Mouse (Mus musculus) hematopoietic stem cell, adult 5-6 weeks (primary cell): Measurements from ENCODE around the gene Mtg1. TPM values are rescaled to one million over a fixed set of nuclear protein-coding genes. Genes with fewer than 3 reads are reported as not detected.
A peak's percentile ranks its signal among the peaks of the same experiment; 100 is the strongest.

ENCODE experiments used
- ATAC-seq, 2 experiments: fragments of 125-278 bp in 1 of 2; replicated peaks in 1 of 2; 2 replicates each; pipeline ENCODE4 v1.8.0; 2016 to 2017; ENCODE audit warnings: inconsistent platforms in 2 of 2, mild to moderate bottlenecking in 2 of 2, moderate number of reproducible peaks in 2 of 2, low read depth in 1 of 2, moderate TSS enrichment in 1 of 2; ENCODE audit not compliant: low FRiP score in 2 of 2, poor library complexity in 2 of 2, severe bottlenecking in 2 of 2, insufficient read depth in 1 of 2, low TSS enrichment in 1 of 2
- total RNA-seq: library from RNA; stranded (forward); fragments of 172-1452, 232-1000 nt; gene quantifications from 2 replicates; pipeline ENCODE4 v1.2.3, GENCODE M21; 2017

Gene Mtg1
- total RNA-seq, 1 experiment from 2014 or later = 17.1 TPM

DNA sequence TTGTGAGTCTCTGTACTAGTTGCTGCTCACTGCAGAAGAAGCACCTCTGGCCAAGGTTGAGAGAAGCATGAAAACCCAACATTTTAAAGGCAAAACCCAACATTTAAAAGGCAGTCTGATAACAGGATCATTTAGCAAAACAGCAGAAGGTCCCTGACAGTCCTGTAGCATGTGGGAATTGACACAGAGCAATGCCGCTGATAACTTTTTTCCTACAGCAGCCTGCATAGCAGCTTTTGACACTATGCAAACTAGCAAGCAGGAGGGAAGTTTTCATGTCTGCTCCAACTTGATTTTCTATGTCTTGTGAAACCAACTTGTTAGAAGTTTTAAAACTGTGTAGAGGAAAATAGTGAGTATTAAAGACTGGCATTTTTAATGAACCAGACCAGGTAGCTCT, 13.0 kb upstream of the Mtg1 start:
- no peak for ATAC-seq

DNA sequence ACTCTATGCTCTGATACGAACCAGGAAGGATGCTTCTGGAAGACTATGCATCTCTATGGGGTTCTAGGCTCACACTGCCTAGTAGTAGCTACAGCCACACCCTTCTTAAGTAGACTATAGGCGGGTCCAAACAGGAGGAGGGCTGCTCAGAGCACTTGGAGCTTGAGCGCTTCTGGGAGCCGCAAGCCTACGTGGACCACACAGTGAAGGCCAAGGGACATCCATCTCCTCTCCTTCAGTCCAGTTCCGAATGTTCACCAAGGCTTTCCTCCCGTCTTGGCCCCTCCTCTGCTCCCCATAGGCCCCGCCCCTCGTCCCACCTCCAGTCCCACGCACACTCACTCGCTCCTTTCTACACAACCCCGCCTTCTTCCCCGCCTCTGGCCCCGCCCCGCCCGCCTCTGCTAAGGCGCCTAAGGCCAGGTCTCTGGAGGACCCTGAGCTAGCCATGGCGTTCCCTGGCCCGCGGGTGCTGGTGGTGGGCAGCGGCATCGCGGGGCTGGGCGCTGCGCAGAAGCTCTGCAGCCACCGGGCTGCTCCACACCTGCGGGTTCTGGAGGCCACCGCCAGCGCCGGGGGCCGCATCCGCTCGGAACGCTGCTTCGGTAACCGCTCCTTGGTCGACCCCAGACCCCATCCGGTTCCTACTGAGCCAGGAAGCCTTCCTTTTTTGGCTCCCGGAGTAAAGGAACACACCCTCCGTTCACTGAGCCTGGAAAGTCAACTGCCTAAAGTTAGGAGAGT, 11.9 kb upstream of the Mtg1 start:
- peak; percentile 95 to 96 for ATAC-seq

DNA sequence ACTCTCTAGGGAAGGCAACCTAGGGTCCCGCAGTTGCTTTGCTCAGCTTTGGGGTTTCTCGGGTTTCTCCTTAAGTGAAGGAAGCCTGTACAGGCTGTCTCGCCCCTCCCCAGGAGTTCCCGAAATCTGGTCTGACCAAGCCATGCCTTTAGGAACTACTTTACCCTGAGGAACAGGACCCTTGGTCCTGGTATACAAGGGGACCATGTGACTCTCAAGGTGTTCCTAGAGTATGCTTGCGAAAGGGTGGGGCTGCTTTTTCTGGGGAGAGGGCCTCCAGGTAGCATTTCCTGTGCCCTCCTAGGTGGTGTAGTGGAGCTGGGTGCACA, 11.4 kb upstream of the Mtg1 start:
- no peak for ATAC-seq

DNA sequence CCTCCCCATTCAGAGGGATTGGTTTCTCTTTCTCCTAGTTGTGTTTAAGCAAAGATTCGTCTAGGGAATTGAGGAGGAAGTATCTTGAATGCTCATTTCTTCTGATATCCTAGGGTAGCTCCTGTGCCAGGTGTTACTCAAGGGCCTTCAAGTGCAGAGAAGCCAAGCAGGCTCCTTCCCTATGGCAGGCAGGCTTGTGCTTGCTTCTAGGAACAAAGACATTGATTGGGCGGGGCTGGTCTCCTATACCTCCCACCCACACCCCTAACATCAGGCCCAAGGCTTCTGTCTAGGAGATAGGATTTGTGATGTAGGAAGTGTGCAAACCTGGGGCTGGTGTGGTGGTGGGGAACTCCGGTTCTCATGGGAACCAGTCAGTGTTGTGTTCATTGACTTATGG, 10.4 kb upstream of the Mtg1 start:
- ATAC-seq = no peak

DNA sequence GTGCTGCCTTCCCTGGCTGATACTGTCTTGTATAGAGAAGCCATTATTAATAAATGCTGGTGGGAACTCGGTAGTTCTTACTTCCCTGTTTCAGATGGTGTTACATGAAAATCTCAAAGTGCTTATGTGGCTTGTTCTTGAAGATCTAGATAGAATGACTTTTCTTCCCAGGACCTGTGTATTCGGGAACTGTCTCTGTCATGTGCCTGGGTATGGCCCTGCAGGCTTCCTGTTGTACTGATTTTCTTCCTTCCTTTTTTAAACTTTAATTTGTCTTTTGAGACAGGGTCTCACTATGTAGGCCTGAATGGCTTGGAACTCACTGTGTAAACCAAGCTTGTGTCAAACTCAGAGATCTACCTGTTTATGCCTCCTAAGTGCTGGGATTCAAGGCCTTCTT, 9.5 kb upstream of the Mtg1 start:
- no peak for ATAC-seq

DNA sequence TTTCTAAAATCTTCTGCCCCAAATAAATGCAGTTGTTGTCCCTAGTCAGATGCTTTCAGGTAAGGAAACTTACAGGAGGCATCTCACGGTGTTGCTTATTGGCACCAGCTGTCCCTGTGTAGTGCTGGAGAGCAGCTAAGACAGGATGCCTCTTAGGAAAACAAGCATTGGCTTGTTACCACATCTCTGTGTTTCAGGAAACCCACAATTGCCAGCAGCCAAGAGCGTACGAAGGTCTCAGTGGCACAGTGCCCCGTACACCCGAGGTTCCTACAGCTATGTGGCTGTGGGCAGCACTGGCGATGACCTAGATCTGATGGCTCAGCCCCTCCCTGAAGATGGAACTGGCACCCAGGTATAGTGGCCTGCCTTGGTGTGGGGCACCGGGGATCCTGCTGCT, 5.2 kb upstream of the Mtg1 start:
- ATAC-seq = peak; percentile 71 to 72

DNA sequence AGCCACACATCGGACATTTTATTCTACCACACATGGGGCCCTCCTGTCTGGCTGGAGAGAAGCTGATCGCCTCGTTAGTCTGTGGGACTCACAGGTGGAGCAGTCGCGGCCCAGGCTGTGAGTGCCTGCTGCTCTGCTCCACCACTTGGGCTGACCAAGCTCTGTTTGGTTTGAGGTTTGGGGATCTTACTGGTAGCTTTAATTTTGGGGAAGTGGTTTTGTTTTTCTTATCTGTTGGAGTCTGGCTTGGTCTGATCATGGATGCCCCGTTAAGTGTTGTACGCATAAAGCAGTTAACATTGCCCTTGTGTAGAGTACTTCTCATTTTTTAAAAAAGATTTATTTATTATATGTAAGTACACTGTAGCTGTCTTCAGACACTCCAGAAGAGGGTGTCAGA, 3.3 kb upstream of the Mtg1 start:
- peak; percentile 67 to 74 for ATAC-seq

DNA sequence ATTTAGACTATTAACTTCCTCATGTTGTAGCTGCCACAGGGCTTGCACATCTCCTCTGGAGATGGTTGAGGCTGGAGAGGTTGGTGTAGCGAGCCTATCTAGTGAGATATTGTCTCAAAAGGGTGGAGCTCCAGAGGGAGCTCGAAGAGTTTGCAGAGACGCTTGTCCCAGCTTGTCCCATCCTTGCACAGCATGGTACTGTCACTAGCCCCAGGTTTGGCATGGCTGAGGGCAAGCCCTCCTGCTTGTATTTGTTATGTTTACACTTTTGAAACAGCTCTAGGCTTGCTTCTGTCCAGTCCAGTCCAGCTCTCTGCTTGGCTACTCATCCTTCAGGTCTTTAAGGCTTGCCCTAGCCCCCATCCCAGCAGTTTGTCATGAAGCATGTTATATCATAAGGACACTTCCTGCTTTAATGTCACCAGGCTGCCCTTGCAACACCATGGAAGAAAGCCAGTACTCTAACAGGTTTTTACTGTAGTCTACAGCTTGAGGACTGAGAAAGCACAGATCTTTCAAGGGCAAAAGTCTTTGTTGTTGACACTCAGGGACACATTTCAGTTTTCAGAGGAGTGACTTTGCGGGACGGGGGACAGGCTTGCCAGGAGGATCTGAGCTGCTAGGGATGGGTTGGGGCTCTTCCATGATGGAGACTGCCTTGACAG, 2.1 kb upstream of the Mtg1 start:
- ATAC-seq = no peak

DNA sequence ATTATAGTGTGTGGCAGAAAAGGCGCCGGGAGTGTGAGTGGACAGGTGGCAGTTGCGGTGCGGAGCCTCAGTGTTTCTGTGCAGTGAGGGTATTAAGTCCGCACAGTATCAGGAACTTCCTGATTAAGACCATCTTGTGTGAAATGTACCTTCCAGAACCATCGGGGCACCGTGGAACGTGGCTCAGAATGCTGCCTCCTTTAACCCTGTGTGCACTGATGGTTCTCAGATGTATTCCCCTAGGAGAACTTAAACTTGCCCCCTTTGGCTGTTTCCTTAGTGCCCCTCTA, 602 bp downstream of the Mtg1 start:
- ATAC-seq = no peak

DNA sequence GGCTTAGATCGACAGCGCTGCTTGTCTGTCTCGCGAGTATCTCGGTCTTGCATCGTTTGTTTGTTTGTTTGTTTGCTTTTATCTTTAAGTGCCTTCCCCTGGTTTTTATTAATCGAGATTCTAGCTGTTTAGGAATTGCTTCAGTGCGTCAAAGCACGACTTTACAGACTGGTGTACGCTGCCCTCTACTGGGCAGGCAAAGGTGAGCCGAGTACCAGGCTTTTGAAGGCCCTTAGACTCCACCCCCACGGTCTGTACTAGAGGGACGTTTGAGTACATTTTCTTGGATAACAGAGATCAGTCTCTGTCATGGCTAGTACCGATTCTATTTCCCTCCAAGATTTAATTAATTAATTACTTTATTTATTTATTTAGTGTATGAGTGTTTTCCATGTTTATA, 4.0 kb downstream of the Mtg1 start:
- ATAC-seq = peak; percentile 63 to 65

DNA sequence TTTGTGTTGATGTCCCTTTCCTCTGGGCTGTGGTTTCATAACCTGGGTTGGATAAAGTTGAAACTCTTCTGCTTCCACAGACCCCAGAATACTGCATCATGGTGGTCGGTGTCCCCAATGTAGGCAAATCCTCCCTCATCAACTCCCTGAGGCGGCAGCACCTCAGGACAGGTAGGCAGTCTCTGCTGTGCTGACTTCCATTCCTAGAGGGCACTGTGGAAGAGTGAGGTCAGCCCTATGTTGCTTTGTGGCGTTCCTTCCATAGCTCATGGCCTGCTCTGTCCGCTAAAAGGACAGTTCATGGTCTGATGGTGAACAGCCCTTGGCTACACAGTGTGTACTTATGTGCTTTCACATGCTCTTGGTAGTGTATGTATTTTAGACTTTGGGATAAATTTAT, 7.2 kb downstream of the Mtg1 start:
- no peak for ATAC-seq

DNA sequence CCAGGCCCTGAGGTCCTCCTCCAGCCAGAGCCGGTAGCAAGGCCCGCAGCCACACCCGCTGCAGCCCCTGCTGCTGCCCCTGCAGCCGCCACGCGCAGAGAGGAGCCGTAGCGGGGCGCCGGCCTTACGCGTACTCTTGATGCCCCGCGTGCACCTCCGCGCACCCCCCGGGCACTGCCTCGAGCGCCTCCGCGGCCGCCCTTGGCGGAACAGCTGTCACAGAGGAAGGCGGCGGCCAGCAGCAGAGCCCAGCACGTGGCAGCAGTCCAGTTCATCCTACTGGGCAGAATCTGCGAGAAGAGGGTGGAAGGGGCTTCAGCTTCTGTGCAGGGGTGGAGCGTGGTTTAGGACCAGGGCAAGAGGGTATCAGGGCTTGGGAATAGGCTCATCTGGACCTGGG, 16.0 kb downstream of the Mtg1 start:
- peak; percentile 29 to 40; a peak in 2 of 4 replicates for ATAC-seq

DNA sequence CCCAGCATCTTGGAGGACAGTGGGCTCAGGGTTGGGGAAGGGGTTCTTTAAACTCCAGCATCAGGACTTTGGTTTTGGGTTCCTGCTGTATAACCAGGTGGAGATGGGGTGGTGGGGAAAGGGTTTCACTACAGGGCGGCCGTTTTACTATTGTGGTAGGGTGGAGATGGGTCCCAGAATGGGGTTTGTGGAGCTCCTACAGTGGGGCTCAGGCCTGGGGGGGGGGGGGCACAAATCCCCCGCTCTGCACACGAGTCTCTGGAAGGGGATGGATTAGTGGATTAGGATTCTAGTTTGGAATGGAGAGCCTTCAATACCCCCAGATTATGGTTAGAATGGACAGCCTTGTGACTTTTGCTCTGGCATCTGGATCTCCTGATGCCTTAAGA, 16.5 kb downstream of the Mtg1 start:
- ATAC-seq = no peak

DNA sequence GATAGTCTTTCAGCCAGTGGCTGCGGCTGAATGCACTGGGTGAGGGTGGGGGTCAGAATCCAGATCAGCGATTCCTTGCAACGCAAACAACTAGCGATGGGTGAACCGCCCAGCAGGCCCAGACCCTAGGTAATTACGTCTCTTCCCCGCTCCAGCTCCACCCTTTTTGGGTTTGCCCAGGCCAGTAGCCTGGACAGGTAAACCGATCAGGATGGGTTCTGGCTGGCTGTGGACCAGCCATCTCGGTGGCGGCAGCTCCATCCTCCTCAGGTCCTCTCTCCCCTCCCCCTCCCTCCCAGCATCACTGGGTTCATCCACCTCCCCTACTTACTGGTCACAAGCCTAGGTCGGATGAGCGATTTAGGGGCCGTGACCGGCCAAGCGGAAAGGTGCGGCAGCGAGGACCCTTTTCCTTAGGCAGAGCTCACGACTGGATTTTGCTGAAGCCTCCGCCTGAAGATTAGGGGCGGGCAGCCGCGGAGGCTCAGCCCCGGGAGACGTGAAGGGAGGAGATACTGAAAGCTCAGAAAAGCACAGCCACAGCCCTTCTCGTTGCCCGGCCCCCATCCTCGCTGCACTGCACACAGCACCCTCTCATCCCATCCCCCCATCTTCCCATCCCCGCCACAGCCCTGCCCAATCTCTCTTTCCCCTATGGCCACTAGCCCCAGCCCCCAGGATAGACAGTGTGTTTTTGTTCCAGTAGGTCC, 17.0 kb downstream of the Mtg1 start, which contains the start of gene Sprn:
TSS of gene Sprn (minus strand) at position 660 of the 710 bp plus-strand sequence.
- no peak for ATAC-seq

DNA sequence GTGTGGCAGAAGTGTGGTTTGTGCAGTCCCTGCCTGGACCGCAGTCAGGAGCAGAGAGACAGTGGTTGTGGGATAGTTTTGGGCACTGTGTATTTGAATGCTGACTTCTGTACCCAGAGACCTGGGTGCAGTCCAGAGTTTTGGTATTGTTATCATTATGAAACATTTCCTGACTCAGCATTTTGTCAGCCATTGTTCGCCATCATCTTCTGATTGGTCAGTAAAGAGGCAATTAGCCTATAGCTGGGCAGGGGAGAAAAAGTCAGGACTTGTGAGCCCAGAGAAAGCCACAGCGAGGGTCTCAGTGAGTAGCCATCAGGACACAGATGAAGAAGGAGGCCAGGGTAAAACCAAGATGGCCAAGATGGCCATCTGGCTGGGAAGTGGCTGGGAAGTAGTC, 23.0 kb downstream of the Mtg1 start:
- no peak for ATAC-seq

DNA sequence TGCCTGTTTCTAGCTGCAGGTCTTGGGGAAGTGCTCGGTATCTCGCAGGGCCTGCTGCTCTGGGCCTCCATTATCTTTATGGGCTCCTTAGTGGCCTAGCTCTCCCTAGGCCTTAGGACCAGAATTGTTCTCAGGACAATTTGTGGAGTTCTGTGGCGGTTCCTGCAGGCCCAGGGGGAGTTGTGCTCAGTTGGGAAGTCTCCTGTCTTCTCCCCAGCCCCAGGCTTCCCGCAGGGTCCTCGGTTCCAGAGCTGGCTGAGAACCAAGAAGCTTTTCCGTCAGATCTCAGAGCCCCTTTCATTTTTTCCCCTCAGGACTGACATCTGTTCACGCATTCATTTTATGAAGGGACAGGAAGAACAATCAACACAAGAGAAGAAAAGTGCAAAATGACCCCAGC, 27.3 kb downstream of the Mtg1 start, which contains the start of gene Olfr522:
TSS of gene Olfr522 (minus strand) at position 101 of the 400 bp plus-strand sequence.
- no peak for ATAC-seq

DNA sequence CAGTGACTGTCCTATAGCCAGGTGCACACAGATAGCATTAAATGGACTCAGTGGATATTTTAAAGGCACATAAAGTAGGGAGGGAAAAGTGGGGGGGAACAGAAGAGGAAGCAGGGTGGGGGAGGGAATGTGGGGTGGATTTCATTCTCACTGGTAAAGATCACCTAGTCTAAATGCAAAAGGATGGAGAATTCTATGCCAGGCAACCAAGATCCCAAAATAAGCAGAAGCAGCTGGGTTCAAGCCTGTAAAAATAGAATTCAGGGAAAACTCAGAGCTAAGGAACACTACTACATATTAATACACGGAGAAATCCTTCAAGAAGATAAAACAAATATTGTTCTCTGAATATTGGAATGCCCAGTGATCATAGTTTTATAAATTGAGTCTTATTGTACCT, 30.6 kb downstream of the Mtg1 start:
- ATAC-seq = no peak

DNA sequence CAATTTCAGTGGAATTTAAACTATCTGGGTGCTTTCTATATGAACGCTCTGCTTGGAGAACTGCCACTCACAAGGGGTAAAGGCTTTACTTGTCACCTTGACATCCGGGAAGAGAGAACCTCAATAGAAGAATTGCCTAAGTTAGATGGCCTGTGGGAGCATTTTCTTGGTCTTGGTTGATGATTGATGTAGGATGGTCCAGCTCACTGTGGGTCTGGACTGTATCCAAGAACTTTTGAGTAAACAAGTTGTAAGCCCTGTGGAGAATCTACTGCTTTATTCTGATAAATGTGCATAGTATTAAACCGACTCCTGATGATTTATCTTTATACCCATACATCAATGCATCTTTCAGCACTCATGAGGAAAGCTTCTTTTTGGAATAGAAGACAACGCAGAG, 32.0 kb downstream of the Mtg1 start:
- no peak for ATAC-seq

DNA sequence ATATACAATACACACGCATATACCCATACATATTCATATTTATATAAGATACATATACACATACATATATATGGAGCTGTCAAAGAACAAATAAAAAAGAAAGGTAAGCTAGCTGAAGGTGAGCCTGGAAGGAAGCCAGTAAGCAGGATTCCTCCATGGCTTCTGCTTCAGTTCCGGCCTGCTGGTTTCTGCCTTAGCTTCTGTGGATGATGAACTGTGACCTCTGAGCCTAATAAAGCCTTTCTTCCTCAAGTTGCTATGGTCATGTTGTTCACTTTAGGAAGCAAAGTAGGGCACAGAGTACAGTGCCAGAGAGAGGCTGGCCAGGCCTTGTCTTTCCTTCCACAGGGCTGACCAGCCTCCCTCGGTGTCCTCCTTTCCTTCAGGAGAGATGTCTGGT, 33.5 kb downstream of the Mtg1 start:
- ATAC-seq = no peak
